Mouse (Mus musculus): ENCODE results near the gene Tbc1d32.

Tbc1d32 gene

DNA sequence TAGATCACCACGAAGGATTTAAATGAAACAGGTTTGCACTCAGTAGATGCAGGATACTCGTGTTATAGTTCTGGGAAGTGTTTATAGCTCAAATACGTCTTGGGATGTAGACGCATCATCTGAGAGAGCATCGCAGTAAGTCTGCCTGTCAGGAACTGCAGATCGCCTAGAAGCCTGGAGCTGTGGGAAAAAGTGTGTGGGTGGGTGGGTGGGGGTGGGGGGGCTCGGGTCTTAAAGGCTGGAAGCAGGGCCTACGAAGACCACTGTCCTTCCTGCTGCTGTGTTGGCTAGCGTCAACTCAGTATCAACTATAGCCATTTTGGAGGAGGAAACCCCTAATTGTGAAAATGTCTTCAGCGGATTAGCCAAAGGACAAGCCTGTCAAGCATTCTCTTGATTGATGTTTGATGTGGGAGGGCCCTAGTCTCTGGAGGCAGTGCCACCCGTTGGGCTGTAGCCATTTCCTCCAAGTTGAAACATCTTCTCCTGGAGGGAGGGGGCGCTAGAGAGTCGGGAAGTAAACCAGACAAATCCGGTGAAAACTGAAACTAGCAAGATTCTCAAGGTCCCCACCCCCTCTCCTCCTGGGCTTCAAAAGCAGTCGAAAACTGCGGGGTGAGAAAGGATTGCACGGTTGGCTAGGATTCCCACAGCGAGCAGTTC is 122.0 kb downstream of the Tbc1d32 start, which contains the start of gene Msl3l2:
TSS of gene Msl3l2 (plus strand) at position 585 of the 663 bp plus-strand sequence.
- DNase-seq = peak; percentile 80

DNA sequence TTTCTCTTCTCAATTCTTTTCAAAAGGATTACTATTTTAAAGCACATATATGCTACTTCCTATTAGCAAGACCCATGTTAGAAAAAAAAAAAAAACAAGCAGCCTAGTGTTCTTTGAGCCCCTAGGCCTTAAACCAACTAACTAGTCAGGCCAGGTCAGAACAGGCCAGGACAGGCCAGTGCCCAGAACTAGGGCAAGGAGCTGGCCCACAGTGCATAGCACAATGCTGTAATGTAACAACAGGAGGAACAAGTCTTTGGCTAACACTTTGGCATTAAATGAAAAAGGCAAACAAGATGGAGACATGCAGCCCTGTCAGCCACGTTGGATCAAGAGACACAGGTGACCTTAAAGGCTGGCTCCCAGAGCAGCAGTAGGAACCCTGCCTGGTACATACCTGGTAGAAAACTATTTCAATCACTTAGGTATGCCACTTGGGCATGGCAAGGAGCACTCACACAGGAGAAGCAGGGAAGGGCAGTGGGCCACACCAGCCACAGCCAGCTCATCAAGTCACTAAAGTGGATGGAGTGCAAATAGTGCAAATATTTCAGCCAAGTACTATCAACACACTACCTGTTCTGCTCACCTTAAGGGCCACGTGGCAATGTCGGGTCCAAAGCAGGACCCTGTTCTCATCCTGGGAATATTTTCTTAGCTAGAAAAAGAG is 128.7 kb downstream of the Tbc1d32 start:
- DNase-seq = no peak

DNA sequence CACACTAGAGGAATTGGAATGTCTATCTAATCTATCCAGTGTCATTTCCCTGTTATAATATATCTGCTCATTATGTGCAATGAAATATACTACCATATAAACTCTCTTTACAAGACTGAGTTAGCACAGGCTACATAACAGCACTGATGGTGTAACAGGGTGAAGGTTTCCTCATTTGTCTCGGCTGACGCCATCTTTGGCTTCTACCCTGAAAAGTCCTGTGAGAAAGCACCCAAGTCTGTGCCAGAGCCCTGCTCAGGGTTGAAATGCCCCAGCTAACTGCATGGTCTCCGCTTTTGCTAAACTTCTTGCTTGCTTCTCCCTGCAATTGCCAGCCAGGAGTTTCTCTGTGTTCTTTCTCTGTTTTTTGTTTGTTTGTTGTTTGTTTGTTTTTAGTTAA is 129.4 kb downstream of the Tbc1d32 start:
- DNase-seq = no peak

DNA sequence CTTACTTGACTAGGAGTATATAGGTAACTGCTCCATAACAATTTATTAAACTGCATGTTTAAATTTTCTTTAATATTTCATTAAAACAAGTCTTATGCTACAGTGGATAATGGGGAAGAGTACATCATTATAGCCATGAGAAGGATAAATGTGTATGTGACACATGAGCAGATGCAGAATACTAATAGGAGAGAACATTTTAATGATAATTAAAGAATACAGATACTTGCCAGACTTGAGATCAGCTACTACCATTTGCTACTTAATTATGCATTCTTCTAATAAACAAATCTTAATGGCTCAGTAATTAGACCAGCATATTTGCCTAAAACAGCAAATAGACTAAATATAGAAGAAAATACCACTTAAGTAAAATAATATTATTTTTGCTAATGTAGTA is 131.7 kb downstream of the Tbc1d32 start:
- no peak for DNase-seq

DNA sequence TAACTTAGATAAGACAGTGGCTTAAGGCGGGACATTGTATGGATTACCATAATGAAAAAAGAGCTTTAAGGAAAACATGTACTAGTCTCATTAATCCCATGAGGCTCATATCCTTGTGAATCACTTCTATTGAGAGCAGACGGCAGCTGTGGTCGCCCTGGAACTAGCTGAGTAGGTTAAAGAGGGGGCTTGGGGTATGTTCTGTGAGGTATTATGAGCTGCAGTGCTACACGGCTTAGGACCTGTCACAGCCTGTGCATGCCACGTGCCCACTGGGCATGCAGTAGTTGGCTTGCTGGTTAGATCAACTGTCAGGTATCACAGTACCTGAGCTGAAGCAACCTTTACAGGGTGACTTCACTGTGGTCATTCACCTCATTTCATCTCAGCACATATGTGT is 133.9 kb downstream of the Tbc1d32 start:
- DNase-seq = no peak

DNA sequence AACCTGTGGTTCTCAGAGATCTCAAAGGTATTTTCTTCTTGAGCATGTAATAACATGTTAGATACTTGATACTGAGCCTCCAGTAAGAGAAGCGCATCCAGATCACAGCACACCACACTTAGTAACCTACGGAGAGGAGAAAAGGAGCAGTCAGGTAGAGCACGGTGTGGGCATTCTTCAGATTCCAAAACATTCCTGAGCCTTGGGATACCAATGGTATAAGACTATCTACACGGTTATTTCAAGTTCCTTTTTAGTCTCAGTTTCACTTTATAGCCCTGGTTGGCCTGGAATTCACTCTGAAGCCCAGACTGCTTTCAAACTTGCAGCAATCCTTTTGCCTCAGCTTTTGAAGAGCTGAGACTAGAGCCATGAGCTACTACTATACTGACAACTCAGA is 138.8 kb downstream of the Tbc1d32 start:
- DNase-seq = no peak

DNA sequence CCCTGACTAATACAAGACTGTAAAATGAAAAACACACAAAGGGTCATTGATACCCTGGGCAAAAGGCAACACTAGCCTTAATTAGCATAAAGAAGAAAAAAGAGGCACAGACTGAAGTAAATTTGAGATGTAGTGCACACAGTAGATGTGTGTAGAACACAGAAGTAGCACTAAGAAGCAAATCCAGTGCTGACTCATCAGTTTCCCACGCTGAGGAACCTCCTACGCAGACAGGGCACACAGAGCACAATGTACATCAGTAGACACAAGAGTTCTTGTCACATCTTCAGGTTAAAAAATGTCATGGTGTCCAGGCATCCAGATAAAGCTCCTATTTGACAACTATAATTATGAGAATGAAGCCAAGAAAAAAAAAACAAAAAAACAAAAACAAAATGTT is 165.7 kb downstream of the Tbc1d32 start:
- DNase-seq = no peak

DNA sequence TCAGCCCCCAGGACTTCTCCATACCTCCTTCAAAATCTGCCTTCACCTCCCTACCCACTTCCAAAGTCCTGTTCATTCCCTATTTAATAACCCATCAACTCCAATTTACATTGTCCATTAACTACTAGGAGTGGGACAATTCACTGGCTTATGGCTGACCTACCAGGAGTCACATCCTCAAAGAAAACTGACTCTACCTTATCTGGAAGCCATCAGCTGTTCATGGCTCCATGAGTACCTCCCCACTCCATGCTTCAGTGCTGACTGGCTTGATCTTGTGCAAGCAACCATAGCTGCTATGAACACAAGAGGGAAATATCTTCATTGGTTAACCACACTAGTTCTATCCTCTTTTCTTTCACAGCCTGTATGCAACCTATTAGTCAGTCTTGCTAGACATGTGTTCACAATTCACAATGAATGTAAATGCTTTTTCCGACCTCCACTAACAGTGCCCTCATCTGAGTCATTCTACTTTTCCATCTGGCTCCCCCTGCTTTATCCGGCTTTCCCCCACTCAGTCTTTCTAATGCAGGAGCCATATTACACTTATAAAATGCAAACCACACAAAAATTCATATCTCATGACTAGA is 167.2 kb downstream of the Tbc1d32 start:
- DNase-seq = no peak

DNA sequence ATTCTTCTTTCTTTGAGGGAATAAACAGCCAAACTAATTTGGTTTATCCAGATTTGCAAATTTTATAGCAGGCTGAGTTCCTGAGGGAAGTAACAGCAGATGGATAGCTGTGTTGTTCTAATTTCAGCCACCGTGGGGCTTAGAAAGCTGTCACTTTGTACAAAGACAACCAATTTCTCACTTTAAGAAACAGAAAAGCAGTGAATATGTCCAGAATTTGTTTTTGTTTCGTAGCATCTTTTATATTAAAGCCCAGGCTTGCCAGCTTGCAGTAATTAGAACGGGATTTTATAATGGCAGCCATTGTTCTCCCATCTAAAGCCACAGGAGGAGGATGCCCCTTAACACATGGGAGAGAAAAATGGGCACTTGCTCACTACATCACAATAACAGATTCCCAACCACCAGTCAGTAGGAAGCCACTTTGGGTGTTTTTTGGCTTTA is 169.5 kb downstream of the Tbc1d32 start:
- DNase-seq = no peak

DNA sequence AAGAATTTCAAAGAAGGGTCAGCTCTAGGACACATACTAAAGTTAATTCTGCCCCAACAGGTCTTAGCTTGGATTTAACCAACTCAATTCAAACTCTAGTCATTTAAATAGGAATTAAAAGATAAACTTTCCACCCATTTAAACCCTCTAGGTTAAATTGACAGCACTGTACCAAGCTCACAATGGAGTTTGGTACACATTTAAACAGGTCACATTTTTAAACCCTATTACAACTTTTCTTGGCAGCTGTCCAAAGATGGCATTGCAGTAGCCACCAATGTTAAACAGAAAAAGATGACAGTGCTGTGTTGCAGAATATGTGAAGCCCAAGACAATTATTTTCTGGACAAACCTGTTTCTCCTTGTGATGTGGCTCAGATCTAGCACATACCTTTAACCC is 203.1 kb downstream of the Tbc1d32 start:
- no peak for DNase-seq

DNA sequence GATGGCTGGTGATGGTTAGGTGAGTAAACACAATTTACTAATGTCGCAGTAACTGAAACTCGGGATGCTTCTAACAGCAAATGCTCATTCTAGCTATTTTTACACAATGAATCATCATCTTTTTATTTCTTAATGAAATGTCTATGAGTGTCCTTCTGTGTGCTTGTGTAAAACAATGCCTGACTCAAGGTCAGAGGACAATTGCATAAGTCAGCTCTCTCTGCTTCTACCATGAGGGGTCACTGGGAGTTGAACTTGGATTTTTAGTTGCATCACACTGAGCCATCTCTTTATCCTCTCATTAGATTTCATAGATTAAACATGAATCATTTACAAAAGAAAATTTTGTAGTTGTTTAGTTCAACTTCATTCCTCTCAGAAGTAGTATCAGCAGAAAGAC is 203.9 kb downstream of the Tbc1d32 start:
- DNase-seq = no peak

DNA sequence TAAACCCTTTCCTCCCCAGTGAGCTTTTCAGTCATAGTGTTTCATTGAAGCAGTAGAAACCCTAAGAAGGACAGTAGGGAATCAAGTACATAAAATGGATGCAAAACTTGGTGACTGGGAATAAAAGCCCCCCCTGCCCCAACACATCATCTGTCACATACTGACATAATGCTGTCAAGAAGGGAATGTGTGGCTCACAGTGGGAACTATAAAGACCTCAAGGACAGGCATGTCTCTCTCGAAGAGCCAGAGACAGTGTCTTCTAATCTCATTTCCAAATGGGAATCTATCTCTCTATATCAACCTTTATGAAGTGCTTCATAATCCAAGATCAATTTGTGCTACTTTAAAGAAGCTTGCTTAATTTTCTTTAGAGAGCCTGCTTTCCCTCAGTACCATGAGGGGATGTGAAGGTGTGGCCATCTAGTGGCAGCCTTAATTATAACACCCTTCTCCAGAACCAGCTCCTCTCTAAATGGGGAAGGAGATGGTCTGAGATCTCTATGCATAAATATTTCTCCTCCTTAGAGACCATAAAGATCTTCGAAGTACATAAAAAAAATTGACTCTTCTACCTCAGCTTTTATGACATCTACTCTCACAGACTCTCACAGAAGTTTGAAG is 248.5 kb downstream of the Tbc1d32 start:
- peak; percentile 11 for DNase-seq

DNA sequence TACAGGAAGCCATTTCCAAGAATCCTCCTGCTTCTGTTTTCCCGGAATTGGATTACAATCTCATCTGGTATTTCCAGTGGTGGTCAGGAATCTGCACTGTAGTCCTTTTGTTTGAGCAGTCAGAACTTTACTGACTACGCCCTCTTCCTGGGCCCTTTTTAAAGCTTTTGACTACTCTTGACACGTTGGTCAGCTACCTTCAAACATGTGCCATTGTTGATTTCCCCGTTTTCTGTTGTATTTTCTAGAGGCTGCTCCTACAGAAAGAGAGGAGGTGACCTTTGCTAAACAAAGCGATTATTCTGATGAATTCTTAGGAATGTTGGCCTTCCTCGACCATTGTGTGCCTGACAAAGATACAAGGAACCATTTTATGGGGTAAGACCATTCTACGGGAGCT is 250.5 kb downstream of the Tbc1d32 start:
- no peak for DNase-seq

Data from liver (tissue).